In the genomic region with DNA sequence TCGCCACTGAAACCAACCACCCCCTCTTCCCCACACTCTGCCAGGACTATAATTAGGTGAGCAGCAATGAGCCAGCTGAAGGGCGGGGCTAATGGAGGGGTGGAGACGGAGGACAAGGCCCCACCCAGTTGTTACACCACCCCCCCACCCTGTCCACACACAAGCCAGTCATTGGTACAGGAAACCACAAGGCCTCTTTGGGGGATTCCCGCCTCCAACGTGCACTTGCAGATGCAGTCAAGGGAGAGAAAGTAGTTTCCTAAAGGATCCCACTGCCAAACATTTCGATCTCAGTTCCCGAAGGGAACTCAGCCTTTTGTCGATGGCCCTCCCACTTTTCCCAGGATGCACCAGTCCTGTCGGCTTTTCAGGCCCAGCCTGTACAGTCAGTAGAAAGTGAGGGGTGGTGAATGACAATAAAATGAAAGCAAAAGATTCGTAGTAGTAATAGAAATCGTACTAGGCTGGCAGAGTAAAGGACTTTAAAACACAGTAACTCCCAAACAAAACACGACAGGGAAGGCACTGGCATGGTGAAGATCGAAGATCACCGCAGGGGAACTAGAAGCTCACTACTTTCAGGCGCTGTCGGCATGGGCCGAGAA, we compare ENCODE assay signal across 1 mouse cellular context.
TF ChIP-seq lines count a peak whose summit lies in the region.

No protein-coding gene starts in this region.

TF ChIP-seq in CH12.LX, 34 proteins besides CTCF, POLR2A, EP300 and RAD21 (continued from another document):
- 0 out of 2 replicates have a peak, but pooled peaks have one; percentile 32 for TF ChIP-seq RCOR1 (conservative IDR thresholded peaks at IDR 0.05; ENCODE audit: low read depth, low read length)
- TF ChIP-seq TBP (conservative IDR thresholded peaks at IDR 0.05; ENCODE audit: low read depth, low read length), result peak; percentile 91
- no peak for TF ChIP-seq SMC3 (IDR thresholded peaks at IDR 0.05; ENCODE audit: low read depth, low read length)
- peak; percentile 65; the same call in 1 of the 2 replicates for TF ChIP-seq HCFC1 (IDR thresholded peaks at IDR 0.05; ENCODE audit: low read depth, low read length)
- TF ChIP-seq TCF12 (IDR thresholded peaks at IDR 0.05; ENCODE audit: low read depth, low read length), result peak; percentile 82
- no peak for TF ChIP-seq PAX5 (IDR thresholded peaks at IDR 0.05; ENCODE audit: low read length)
- no peak for TF ChIP-seq ZMIZ1 (IDR thresholded peaks at IDR 0.05; ENCODE audit: low read depth, low read length)
- TF ChIP-seq USF1 (IDR thresholded peaks at IDR 0.05; ENCODE audit: low read depth, low read length), result no peak
- TF ChIP-seq USF2 (conservative IDR thresholded peaks at IDR 0.05; ENCODE audit: low read depth, low read length), result no peak; the same call in 1 of the 2 replicates
- TF ChIP-seq ZNF384 (IDR thresholded peaks at IDR 0.05; ENCODE audit: low read depth, low read length), result no peak
- no peak for TF ChIP-seq GABPA (IDR thresholded peaks at IDR 0.05; ENCODE audit: insufficient replicate concordance, low read depth, low read length)
- TF ChIP-seq E2F4 (IDR thresholded peaks at IDR 0.05; ENCODE audit: insufficient replicate concordance, low read depth, low read length), result 0 out of 2 replicates have a peak, but pooled peaks have one; percentile 43
- TF ChIP-seq MYC (IDR thresholded peaks at IDR 0.05; ENCODE audit: low read depth, low read length), result peak; percentile 96
- TF ChIP-seq SIN3A (IDR thresholded peaks at IDR 0.05; ENCODE audit: low read length), result peak; percentile 97
- TF ChIP-seq NELFE (IDR thresholded peaks at IDR 0.05; ENCODE audit: low read depth, low read length), result peak; percentile 43
- peak; percentile 89 for TF ChIP-seq BHLHE40 (IDR thresholded peaks at IDR 0.05; ENCODE audit: low read depth, low read length)
- TF ChIP-seq CHD1 (IDR thresholded peaks at IDR 0.05; ENCODE audit: low read depth, low read length), result no peak
- TF ChIP-seq JUND (conservative IDR thresholded peaks at IDR 0.05; ENCODE audit: low read depth, low read length), result no peak
- TF ChIP-seq POLR2AphosphoS2 (IDR thresholded peaks at IDR 0.05; ENCODE audit: low read depth, low read length), result peak; percentile 83
- peak; percentile 81; the same call in 1 of the 2 replicates for TF ChIP-seq IRF4 (IDR thresholded peaks at IDR 0.05; ENCODE audit: low read depth, low read length)
- TF ChIP-seq ETS1 (conservative IDR thresholded peaks at IDR 0.05; ENCODE audit: low read depth, low read length), result peak; percentile 86
- TF ChIP-seq CHD2 (IDR thresholded peaks at IDR 0.05; ENCODE audit: low read length), result peak; percentile 75
